Mouse (Mus musculus): ENCODE measurements at regions not wholly inside any gene's neighbourhood (a gene's known extent, or its start where the extent isn't known, plus 50 kb on each side); places are given as distances from the start of the nearest gene placed in this dataset.

- no peak for TF ChIP-seq CTCF (IDR thresholded peaks at IDR 0.05; ENCODE audit: borderline replicate concordance, extremely low read depth, insufficient read depth, insufficient read length)
- no peak for TF ChIP-seq POLR2A (IDR thresholded peaks at IDR 0.05; ENCODE audit: borderline replicate concordance, extremely low read depth, insufficient read depth, insufficient read length, poor library complexity, severe bottlenecking)
Observed at GRCm38 (mm10) chr8:48912842-48913241, 69.1 kb upstream of the Tenm3 start.
